Mouse (Mus musculus) kidney, embryonic 14.5 days (tissue): Measurements from ENCODE around the gene Kcnh7. TPM values are rescaled to one million over a fixed set of nuclear protein-coding genes. Genes with fewer than 3 reads are reported as not detected.

ENCODE experiments used
- ATAC-seq: fragments of 200-750 bp; cut with Nextera tagmentation; 2 replicates; pipeline ENCODE4 v1.8.0; 2017; ENCODE audit warnings: moderate number of reproducible peaks, mild to moderate bottlenecking, moderate TSS enrichment, moderate library complexity; ENCODE audit not compliant: low FRiP score, low TSS enrichment
- H3K27ac ChIP-seq: fragments of 300-500 bp; sonication (generic); 2 replicates; pipeline ENCODE4 v1.5.1; 2014; ENCODE audit warnings: low read depth, mild to moderate bottlenecking, low read length, moderate library complexity, mixed read lengths
- H3K27me3 ChIP-seq: fragments of 300-500 bp; sonication (generic); 2 replicates; pipeline ENCODE4 v1.6.1; 2014; ENCODE audit warnings: mild to moderate bottlenecking, low read length; ENCODE audit not compliant: control insufficient read depth, insufficient read depth
- H3K36me3 ChIP-seq: fragments of 300-500 bp; sonication (generic); 2 replicates; pipeline ENCODE4 v1.6.1; 2014; ENCODE audit warnings: low read length, mixed read lengths; ENCODE audit not compliant: control insufficient read depth, insufficient read depth
- H3K4me1 ChIP-seq: fragments of 300-500 bp; sonication (generic); 2 replicates; pipeline ENCODE4 v1.6.1; 2014; ENCODE audit warnings: low read length, mixed read lengths; ENCODE audit not compliant: control insufficient read depth, insufficient read depth
- H3K4me2 ChIP-seq: fragments of 300-500 bp; sonication (generic); replicated peaks from 2 replicates; pipeline ENCODE4 v1.6.1; 2014; ENCODE audit warnings: low read depth, mild to moderate bottlenecking, low read length
- H3K4me3 ChIP-seq: fragments of 300-500 bp; sonication (generic); 2 replicates; pipeline ENCODE4 v1.5.1; 2014; ENCODE audit warnings: mild to moderate bottlenecking, low read length
- H3K9ac ChIP-seq: fragments of 300-500 bp; sonication (generic); 2 replicates; pipeline ENCODE4 v1.6.1; 2014; ENCODE audit warnings: low read depth, mild to moderate bottlenecking, low read length, moderate library complexity
- H3K9me3 ChIP-seq: fragments of 300-500 bp; sonication (generic); 2 replicates; pipeline ENCODE4 v1.6.1; 2016; ENCODE audit warnings: low read length; ENCODE audit not compliant: control insufficient read depth
- WGBS: fragments of 180-500 bp; shearing (Covaris S2); extraction: QIAGEN DNeasy Blood & Tissue Kit; methylation state at CpG from one replicate; pipeline ENCODE4 v1.1.7; 2014; 5-methylcytosine and 5-hydroxymethylcytosine counted together
- polyA plus RNA-seq: library from polyadenylated mRNA; unstranded; fragments of >200 nt; fragmentation: Nextera tagmentation; extraction: Ambion mirVana; gene quantifications from 2 replicates; pipeline ENCODE4 v1.2.1, GENCODE M21; 2014

Gene Kcnh7
- polyA plus RNA-seq, 1 experiment from 2014 or later, result 4.0 TPM

DNA sequence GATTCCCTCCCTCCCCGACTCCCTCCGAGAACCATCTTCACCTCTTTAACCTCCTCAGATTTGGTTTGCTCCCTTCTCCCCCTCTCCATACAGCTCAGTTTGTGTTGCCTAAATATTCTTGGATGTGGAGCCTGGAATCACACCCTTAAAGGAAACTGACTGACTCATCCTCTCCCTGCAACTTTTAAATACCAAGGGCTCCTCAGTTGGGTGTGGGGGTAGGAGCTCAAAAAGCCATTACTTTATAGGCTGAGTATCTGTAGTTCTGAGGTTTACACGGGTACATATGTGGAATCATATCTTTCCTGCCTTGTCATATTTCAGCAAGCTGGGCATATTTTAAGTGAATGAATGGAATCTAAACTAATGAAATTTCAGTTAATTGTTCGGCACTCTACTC, 174.9 kb downstream of the Kcnh7 start:
- H3K4me3 ChIP-seq, result no peak overlapping the region
- no peak overlapping the region for H3K9ac ChIP-seq
- no peak for ATAC-seq
- H3K27me3 ChIP-seq, result no peaks in the 10 kb centered on the region
- H3K27ac ChIP-seq, result no peak overlapping the region
- H3K4me1 ChIP-seq, result no peaks in the 10 kb centered on the region
- WGBS, result 85% methylated on average over 4 of the region's 4 CpGs
- H3K4me2 ChIP-seq, result no peak overlapping the region
- H3K9me3 ChIP-seq, result no peaks in the 10 kb centered on the region
- no peaks in the 10 kb centered on the region for H3K36me3 ChIP-seq

DNA sequence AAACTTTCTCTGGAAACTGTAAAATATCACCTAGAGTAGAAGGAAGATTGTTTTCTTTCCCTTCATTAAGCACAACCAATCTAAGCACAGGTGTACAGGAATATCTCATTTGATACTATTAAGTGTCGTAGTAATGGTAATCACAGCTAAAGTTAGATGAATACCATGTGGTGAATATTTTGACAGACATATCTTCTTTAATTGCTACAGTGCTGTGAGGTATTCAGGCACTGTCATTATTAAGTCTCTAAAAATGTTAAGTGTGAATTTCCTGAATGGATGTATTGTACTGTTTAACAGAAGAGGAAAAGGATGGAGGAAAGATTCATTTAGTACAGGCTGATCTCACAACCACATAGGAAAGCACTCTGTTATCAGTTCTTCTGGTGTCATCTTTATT, 181.3 kb downstream of the Kcnh7 start:
- Histone ChIP-seq H3K4me1 (no peaks in the 10 kb centered on the region), H3K36me3 (no peaks in the 10 kb centered on the region), H3K4me3 (no peak overlapping the region), H3K27me3 (no peaks in the 10 kb centered on the region), H3K4me2 (no peak overlapping the region), H3K9ac (no peak overlapping the region), H3K9me3 (no peaks in the 10 kb centered on the region), H3K27ac (no peak overlapping the region)
- ATAC-seq, result no peak
- 92% methylated on average over 1 of the region's 1 CpGs for WGBS

DNA sequence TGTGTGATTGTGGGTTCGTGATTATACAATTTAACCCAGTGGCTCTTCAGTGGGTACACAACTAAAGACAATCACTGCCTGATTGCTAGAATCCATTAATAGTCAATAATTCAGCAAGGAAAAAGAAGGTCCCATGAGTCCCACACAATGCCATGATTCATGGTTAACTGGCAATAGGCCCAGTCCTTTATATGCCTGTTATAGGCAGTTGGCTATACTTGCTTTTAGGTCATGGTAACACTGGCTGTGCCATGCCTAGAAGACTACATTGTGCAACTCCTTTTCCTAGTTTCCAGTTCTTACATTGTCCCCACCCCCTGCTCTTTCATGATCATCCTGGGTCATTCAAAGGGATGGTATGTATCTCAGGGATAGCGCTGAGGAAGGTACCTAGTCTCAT, 186.4 kb downstream of the Kcnh7 start:
- no peak overlapping the region for H3K9ac ChIP-seq
- no peak for ATAC-seq
- 87% methylated on average over 2 of the region's 2 CpGs for WGBS
- no peak overlapping the region for H3K4me3 ChIP-seq
- no peaks in the 10 kb centered on the region for H3K9me3 ChIP-seq
- H3K27me3 ChIP-seq, result no peaks in the 10 kb centered on the region
- no peaks in the 10 kb centered on the region for H3K36me3 ChIP-seq
- no peak overlapping the region for H3K27ac ChIP-seq
- H3K4me2 ChIP-seq, result no peak overlapping the region
- no peaks in the 10 kb centered on the region for H3K4me1 ChIP-seq

DNA sequence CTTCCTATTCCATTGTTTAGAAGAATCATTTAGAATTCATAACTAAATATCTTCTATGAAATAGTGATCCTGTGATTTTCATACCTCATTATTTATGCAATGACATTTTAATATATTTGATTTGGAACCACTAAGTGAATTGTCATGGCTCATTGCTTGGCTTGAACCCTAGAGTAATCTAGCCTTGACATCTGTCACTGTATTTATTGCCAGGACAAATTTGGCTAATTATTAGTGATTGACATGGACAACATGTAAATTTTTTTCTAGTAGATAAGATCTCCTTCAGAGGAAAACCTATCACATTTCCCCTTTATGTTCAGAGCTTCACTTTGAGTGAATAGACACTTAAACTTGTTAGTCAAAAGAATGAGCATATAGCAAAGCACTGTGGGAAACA, 195.5 kb downstream of the Kcnh7 start:
- no peak overlapping the region for H3K9ac ChIP-seq
- no peaks in the 10 kb centered on the region for H3K36me3 ChIP-seq
- no peaks in the 10 kb centered on the region for H3K4me1 ChIP-seq
- H3K9me3 ChIP-seq, result no peaks in the 10 kb centered on the region
- H3K4me3 ChIP-seq, result no peak overlapping the region
- no peak overlapping the region for H3K4me2 ChIP-seq
- H3K27me3 ChIP-seq, result no peaks in the 10 kb centered on the region
- no peak for ATAC-seq
- H3K27ac ChIP-seq, result no peak overlapping the region

DNA sequence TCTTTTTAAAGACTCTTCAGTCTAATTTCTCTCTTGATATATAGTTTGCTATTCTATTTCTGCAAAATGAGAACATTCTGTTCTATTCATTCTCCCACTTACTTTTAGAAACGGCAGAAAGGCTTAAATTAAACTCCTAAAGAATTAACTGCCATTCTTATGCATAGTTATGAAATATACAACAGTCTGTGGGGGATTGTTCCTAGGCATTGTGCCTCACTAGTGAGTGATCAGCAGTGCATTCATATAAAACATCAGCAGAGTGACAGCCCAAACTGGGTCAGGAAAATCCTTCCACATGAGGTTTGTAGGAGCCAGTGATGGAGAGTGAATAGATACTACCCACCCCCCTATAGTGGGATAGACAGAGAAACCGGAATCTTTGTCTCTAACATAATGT, 200.2 kb downstream of the Kcnh7 start:
- Histone ChIP-seq H3K4me2 (no peak overlapping the region), H3K4me1 (no peaks in the 10 kb centered on the region), H3K4me3 (no peak overlapping the region), H3K27ac (no peak overlapping the region), H3K36me3 (no peaks in the 10 kb centered on the region), H3K27me3 (no peaks in the 10 kb centered on the region), H3K9ac (no peak overlapping the region), H3K9me3 (no peaks in the 10 kb centered on the region)
- WGBS, result 64% methylated on average over 2 of the region's 2 CpGs
- no peak for ATAC-seq

DNA sequence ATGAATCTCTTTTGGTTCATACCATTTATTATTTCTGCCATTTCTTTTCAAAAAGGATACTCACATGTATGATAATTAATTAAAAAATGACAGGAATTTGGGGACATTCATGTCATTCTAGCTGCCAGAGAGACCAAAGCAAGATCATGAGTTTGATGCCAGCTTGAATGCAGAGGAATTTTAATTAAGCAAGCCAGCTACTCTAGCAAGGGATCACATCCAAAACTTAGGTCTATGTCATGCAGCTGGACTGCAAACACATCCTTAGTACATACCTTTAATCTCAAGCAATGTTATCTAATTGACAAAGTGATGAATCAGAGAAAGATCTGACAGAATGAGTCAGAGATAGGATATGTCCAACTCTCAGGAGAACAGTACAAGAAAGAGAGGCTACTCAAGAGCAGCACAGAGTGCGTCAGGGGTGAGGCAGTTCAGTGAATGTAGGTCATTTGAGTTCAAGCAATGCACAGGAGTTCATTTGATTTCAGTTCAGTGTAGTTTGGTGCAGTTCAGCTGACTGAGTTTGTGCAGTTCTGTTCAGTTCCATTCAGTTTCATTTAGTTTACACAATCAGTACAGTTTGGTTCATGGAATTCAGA, 248.7 kb downstream of the Kcnh7 start:
- ATAC-seq, result no peak
- WGBS, result 82% methylated on average over 1 of the region's 1 CpGs
- no peaks in the 10 kb centered on the region for H3K27me3 ChIP-seq
- no peaks in the 10 kb centered on the region for H3K36me3 ChIP-seq
- H3K4me3 ChIP-seq, result no peak overlapping the region
- no peaks in the 10 kb centered on the region for H3K4me1 ChIP-seq
- no peak overlapping the region for H3K27ac ChIP-seq
- no peaks in the 10 kb centered on the region for H3K9me3 ChIP-seq
- H3K4me2 ChIP-seq, result no peak overlapping the region
- H3K9ac ChIP-seq, result no peak overlapping the region

DNA sequence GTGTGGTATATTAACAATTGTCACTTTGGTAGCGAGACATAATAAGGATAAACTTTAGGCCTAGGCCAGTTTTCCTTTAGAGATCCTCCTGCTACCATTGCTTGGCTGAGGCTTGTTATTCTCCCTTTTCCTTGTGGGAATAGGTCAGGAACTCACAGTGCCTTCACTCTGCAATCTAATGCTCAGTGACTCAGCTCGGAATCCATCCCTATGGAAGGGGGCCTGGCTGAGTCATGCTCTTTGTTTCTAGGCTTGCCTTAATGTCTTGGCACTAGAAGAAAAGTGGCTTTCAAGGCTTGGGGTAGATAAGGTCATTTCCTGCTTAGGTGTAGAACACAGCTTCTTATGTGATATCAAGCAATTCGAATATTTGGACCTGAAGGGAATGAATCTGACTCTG, 255.6 kb downstream of the Kcnh7 start:
- H3K27ac ChIP-seq, result no peak overlapping the region
- H3K27me3 ChIP-seq, result no peaks in the 10 kb centered on the region
- no peak overlapping the region for H3K4me3 ChIP-seq
- H3K4me2 ChIP-seq, result no peak overlapping the region
- no peaks in the 10 kb centered on the region for H3K36me3 ChIP-seq
- H3K9me3 ChIP-seq, result no peaks in the 10 kb centered on the region
- H3K4me1 ChIP-seq, result no peaks in the 10 kb centered on the region
- no peak overlapping the region for H3K9ac ChIP-seq
- 73% methylated on average over 3 of the region's 3 CpGs for WGBS
- ATAC-seq, result no peak

DNA sequence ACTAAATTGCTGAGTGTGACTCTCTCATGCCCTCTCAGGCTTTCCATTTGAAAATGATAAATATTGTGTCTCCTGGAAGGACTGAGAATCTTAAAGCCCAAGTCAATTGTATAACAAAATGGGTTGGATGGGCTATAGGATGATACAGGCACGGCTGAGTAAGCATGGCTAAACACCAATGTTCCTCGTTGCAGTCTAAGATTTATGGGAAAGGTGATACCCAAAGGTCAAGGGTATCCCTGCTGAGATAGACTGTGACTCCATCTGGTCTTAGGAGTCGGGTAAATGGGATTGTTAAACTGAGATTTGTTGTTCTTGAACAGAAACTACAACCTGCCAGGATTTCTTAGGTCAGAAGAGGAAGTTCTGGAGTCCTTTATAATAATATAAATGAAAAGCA, 256.0 kb downstream of the Kcnh7 start:
- ATAC-seq, result peak; percentile 97
- Histone ChIP-seq H3K27ac (no peak overlapping the region), H3K36me3 (no peaks in the 10 kb centered on the region), H3K27me3 (no peaks in the 10 kb centered on the region), H3K4me3 (no peak overlapping the region), H3K9me3 (no peaks in the 10 kb centered on the region), H3K9ac (no peak overlapping the region), H3K4me1 (no peaks in the 10 kb centered on the region), H3K4me2 (no peak overlapping the region)
- WGBS, result 14% methylated on average over 3 of the region's 3 CpGs

DNA sequence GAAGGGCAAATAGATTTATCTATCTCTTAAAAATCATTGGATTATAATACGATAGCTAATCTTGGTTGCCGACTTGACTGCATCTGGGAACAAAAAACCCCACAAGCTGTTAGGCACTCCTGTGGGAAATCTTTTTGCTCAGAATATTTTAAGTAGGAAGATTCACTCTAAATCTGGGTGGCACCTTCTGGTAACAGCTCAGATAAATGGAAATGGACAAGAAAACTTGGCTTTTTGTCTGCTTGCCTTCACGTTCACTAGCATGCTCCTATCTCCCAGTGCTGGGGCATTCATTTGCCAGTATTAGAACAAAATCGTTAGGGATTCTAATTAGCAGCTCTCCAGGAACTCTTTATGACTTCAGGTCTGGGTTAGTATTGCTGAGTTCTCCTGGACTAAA, 260.3 kb downstream of the Kcnh7 start:
- Histone ChIP-seq H3K9me3 (no peaks in the 10 kb centered on the region), H3K27ac (no peak overlapping the region), H3K27me3 (no peaks in the 10 kb centered on the region), H3K4me2 (no peak overlapping the region), H3K36me3 (no peaks in the 10 kb centered on the region), H3K4me1 (no peaks in the 10 kb centered on the region), H3K9ac (no peak overlapping the region), H3K4me3 (no peak overlapping the region)
- no peak for ATAC-seq
- 77% methylated on average over 4 of the region's 4 CpGs for WGBS
